Comparison of ENCODE assay signal across 16 mouse cellular contexts in the genomic region with DNA sequence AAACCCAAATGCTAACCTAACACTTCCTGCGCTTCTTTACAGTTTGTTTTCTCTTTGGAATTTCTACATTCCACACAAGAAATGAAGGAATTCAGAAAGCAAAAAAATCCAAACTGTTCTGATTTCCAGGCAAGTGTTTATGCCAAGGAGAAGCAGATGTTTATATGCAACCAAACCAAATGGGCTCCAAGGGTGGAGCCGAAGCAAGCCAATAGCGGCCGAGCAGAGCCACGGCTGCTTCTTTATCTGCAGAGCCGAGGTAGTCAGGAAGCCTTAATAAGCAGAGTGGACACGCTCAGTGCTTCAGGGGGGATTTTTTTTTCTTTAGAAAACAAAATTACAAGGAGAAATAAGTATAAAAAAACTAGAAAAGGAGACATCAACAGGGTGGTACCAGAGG. TPM values are rescaled to one million over a fixed set of nuclear protein-coding genes. Genes with fewer than 3 reads are reported as not detected.
DNase-seq lines count a peak whose midpoint lies in the region; ATAC-seq lines count a peak whose summit lies in the region.
"Had no signal": no experiment of that assay in that cellular context is flagged by ENCODE, and none has a peak within 500 bp of the region (broad histone marks: within the 10 kb centered on the region; RNA-seq: fewer than 3 reads in every experiment).

No protein-coding gene starts in this region.

- WGBS in heart, embryonic 12.5 days, result 67% methylated on average over 7 of the region's 7 CpGs

- peaks cover 8% of the 10 kb centered on the region; the same call in 1 of the 2 replicates for H3K4me1 ChIP-seq in heart, embryonic 12.5 days (replicated peaks)
- H3K4me1 ChIP-seq: forebrain, embryonic 12.5 days; liver, embryonic 12.5 days; neural tube, embryonic 15.5 days had no signal

- peaks cover 89% of the 10 kb centered on the region for H3K36me3 ChIP-seq in heart, embryonic 12.5 days

- H3K9me3 ChIP-seq in heart, embryonic 12.5 days (replicated peaks), result no peaks in the 10 kb centered on the region
- H3K9me3 ChIP-seq: forebrain, embryonic 12.5 days; limb, embryonic 10.5 days; liver, embryonic 12.5 days; neural tube, embryonic 15.5 days had no signal

- no peak overlapping the region for H3K4me2 ChIP-seq in heart, embryonic 12.5 days
- H3K4me2 ChIP-seq: forebrain, embryonic 12.5 days; liver, embryonic 12.5 days; neural tube, embryonic 15.5 days had no signal

- no peak for ATAC-seq in heart, embryonic 12.5 days (ENCODE audit: insufficient number of reproducible peaks, low FRiP score)
- ATAC-seq: liver, embryonic 12.5 days had no signal

- H3K27me3 ChIP-seq in heart, embryonic 12.5 days (replicated peaks), result no peaks in the 10 kb centered on the region
- H3K27me3 ChIP-seq: forebrain, embryonic 12.5 days; liver, embryonic 12.5 days; neural tube, embryonic 15.5 days had no signal

- no peak overlapping the region for H3K4me3 ChIP-seq in heart, embryonic 12.5 days
- H3K4me3 ChIP-seq: forebrain, embryonic 12.5 days; left cerebral cortex, adult 2 months; limb, embryonic 10.5 days; liver, embryonic 12.5 days; myocyte; neural tube, embryonic 15.5 days had no signal

- H3K9ac ChIP-seq in heart, embryonic 12.5 days, result no peak overlapping the region
- H3K9ac ChIP-seq: forebrain, embryonic 12.5 days; liver, embryonic 12.5 days; neural tube, embryonic 15.5 days had no signal

- H3K27ac ChIP-seq in heart, embryonic 12.5 days (ENCODE audit: poor library complexity, severe bottlenecking), result no peak overlapping the region
- H3K27ac ChIP-seq: forebrain, embryonic 12.5 days; left cerebral cortex, adult 2 months; limb, embryonic 10.5 days; liver, embryonic 12.5 days; neural tube, embryonic 15.5 days had no signal

- peak; percentile 34 to 35 for DNase-seq in heart, postnatal 10 days
- peak; percentile 3 for DNase-seq in c-Kit-positive CD71-positive TER-119-negative erythroid progenitor cells, embryonic 14.5 days (ENCODE audit: low read depth)
- DNase-seq in lung, adult 18-20 months, result peak; percentile 26 to 46
- DNase-seq in lung, postnatal 25 days (ENCODE audit: low spot score), result peak; percentile 34
- no peak for DNase-seq in right cerebral cortex, postnatal 36 days (ENCODE audit: low spot score in 2 of 2)
- DNase-seq in layer of hippocampus, adult 18-20 months (ENCODE audit: low spot score in 2 of 2), result no peak
- DNase-seq: cerebellum, postnatal 10 days; midbrain, embryonic 14.5 days; right cerebral cortex, postnatal 25 days had no signal

- intact Hi-C loops in heart, postnatal 10 days (cut with DNase I), result no loop called here

RNA-seq across cellular contexts. Expression of a gene that starts 55.1 kb away (rescaled TPM):
- 10 to 100 TPM in 1 of 2 experiments, 1 to 10 TPM in 1; 9.2 to 13.4 TPM for total RNA-seq in heart, postnatal 10 days (2021)
- 8.7 and 9.8 TPM in 2 replicates for polyA plus RNA-seq in heart, embryonic 12.5 days (2016; fragmentation: Nextera tagmentation; extraction: Ambion mirVana)
- 1 to 10 TPM; 1.7 to 2.8 TPM for total RNA-seq in layer of hippocampus, adult 18-20 months (2021)

Comparison
In these comparisons a context has a peak if more than half of its experiments do, and no peak if none do; other contexts are left out.
1. DNase-seq: peak in heart, postnatal 10 days (2 of 2), c-Kit-positive CD71-positive TER-119-negative erythroid progenitor cells, embryonic 14.5 days (single experiment), lung, adult 18-20 months (2 of 2) and lung, postnatal 25 days (single experiment); none in right cerebral cortex, postnatal 36 days (0 of 2) and layer of hippocampus, adult 18-20 months (0 of 2).